Mouse (Mus musculus): ENCODE measurements around the gene Gnai2.

The Gnai2 gene

DNA sequence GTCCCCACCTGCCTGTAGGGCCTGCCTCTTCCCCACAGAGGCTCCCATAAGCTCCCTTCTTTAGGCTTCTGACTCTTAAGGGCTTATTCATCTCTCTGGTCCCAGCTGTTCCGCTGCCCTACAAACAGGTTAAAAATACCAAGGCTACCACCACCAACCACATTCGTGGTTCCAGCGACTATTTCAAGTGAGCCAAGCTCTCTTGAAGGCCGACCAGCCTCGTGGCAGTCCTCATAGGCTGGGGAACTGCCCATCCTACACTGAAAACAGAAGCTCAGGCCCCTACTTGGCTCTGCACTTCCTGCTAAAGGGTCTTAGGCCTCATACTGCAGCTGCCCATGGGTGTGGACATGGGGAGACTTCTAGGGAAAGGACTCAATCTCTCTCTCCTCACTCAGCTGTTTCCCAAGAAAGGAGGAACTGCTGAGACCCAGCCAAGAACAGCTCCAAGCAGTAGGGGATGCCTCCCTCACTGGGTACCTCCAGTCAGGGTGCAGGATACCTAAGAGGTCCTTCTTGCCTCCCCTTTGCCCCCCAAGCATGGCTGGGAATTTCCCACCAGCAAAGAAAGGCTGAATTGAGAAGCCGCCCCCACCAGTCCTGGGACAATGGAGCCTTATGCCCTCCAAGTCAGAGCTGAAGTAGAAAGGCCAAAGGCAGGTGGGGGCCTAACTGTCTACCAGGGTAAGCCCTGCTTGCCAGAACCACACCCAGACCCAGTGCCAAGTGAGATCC lies 23.5 kb downstream of the Gnai2 start:
- no peak for DNase-seq (ENCODE audit: low spot score in 2 of 2)

DNA sequence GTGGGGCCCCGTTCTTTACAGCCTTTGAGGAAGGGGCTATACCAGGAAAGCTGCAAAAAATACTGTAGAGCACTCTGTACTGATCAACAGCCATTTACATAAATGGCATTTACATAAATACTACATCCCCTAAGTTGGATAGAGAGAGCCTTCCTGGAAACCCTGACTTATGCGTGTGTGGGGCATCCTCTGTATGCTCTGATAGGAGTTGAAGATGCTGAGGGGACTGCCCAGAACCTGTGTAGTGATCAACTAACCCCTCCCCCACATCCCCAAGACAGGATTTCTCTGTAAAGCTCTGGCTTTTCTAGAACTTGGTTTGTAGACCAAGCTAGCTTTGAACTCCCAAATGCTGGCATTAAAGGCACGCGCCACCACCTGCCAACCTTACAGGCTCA lies 25.7 kb downstream of the Gnai2 start:
- DNase-seq (ENCODE audit: low spot score in 2 of 2): no peak

DNA sequence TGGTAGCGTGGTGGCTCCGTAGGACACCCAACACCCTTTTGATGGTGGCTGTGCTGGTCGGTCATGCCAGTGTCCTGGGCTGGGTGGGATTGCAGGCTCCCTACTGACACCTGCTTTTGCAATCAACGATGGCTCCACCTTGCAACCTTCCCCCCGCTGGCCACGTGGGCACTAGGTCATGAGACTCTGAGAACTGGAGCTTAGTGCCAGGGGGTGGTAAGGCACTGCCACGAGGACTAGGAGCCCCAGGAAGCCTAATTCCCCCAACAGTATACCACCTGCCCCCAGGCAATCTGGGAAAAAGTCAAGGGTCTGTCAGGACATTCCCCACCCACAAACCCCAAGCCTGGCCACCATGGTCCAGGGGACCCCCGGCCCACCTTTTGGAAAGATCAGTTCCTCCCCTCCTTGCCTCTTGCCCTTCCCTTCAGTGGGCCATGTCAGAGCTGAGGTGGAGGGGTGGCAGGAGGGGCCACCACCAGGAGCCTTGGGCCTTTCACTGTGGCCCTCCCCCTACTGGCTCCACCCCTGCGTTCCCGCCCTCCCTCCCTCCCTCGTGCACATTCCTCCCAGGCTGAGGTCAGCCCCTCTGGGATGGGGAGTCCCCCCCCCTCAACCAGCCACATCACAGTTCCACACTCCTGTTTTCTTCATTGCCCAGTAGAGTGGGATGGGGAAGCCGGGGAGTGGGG lies 26.3 kb downstream of the Gnai2 start, which contains the start of gene Sema3b:
Sema3b (minus strand) TSS at position 489 of the 692 bp plus-strand sequence.
- no peak for DNase-seq (ENCODE audit: low spot score in 2 of 2)

GRCm38 (mm10) chr9:107607653-107608245 lies 27.4 kb downstream of the Gnai2 start:
- no peak for DNase-seq (ENCODE audit: low spot score in 2 of 2)

DNA sequence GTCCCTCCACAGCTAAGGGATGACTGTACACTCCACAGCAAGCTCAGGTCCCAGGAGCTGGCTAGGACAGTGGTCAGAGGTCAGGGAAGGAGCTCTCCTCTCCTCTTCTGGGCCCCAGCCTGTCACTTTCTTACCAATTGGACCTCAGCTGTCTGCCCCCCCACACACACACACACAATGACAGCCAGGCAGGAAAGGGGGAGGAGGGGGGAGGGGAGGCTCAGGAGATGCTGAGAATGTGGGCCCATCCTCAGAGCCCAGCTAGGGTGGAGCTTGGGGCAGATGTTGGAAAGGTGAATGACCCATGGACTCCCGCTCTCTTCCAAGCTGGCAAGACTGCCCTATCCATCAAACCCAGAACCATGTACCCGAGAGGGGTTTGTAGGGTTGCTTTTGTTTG lies 28.1 kb downstream of the Gnai2 start:
- DNase-seq (ENCODE audit: low spot score in 2 of 2): no peak

- DNase-seq (ENCODE audit: low spot score in 2 of 2): no peak
Observed at GRCm38 (mm10) chr9:107606591-107606990, 28.6 kb downstream of the Gnai2 start.

DNA sequence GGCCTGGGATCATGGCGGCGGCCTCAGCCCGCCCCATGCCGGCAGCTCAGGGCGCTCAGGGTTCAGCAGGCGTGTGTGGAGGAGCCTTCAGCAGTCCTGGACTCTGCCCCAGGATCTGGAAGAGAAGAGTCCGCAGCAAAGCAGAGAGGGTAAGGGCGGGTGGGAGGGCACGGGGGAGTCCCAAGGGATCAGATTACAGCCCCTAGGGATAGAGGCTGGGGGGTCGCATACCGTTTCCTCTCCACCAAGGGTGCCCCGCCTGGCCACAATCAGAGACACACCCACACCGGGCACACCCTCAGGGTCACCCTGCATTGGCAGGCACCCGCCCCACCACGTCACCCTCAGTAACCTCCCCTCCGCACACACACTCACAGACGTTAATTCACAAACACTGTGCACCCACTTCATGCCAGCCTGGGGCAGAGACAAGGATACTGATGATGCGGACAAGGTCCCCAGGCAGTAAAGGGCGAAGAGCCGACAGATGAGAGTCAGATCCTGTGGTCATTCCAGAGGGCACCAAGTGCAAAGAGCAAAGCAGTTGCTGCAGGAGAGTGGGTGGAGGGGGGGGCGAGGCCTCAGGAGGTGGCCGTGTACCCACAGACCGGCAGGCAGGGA lies 30.0 kb downstream of the Gnai2 start:
- no peak for DNase-seq (ENCODE audit: low spot score in 2 of 2)

GRCm38 (mm10) chr9:107603251-107603650 lies 31.9 kb downstream of the Gnai2 start:
- no peak for DNase-seq (ENCODE audit: low spot score in 2 of 2)

GRCm38 (mm10) chr9:107602068-107602648 lies 33.0 kb downstream of the Gnai2 start:
- peak; percentile 78 to 91 for DNase-seq (ENCODE audit: low spot score in 2 of 2)

- DNase-seq (ENCODE audit: low spot score in 2 of 2): no peak
Observed at GRCm38 (mm10) chr9:107601275-107601674, 33.9 kb downstream of the Gnai2 start.

- no peak for DNase-seq (ENCODE audit: low spot score in 2 of 2)
Observed at GRCm38 (mm10) chr9:107600745-107601144, 34.4 kb downstream of the Gnai2 start.

DNA sequence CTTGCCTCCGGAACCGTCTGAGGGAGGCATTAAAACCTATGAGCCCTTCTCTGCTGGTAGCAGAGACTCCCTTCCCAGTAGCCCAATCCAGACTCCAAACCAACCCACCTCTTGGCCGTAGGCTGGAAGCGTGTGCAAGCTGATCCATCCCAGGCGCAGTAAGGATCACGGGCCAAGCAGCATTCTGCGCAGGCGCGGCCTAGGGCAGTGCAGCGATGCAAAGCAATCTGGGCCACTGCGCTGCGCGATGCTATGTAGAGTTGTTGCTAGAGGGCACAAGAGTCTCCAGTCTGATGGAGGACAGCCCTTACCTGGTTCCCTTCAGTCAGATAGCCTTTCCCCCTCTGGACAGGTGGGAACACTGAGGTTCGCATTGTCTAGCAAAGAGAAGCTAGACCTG lies 35.3 kb downstream of the Gnai2 start:
- no peak for DNase-seq (ENCODE audit: low spot score in 2 of 2)

DNA sequence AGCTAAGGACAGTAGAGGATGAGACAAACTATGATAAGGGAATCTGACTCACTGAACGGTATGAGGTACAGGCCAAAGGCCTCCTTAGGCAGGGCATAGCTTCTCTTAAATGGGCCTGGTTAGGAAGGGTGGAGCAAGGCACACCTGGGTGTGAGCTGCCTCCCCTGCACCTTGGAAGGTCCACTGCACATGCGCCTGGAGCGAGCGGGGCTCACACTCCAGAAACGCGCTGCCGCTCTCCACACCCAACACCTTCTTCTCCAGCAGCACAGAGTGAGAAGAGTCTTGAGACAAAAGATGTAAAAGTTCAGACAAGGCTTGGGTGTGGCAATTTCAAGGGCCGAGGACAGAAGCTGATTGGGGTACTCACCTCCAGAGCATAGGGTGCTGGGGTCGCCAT lies 35.7 kb downstream of the Gnai2 start:
- no peak for DNase-seq (ENCODE audit: low spot score in 2 of 2)

DNA sequence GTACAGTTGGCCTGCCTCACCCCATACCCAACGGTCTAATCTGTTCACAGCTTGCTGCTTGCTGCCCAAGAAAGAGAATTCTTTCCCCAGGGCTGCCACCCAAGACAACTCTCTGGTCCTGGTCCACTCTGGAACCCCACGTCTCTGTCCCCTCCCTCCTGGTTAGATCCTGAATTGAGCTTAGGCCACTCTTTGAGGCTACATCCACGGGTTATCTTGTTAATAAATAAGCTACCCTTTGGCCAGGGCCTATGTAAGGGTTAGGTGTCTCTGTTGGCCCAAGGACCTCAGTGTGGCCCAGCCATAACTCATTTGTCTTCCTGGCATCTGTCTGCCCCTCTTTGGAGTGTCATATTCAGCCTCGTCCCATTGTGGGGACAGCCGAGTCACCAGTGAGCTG lies 36.8 kb downstream of the Gnai2 start:
- DNase-seq (ENCODE audit: low spot score in 2 of 2): no peak

DNA sequence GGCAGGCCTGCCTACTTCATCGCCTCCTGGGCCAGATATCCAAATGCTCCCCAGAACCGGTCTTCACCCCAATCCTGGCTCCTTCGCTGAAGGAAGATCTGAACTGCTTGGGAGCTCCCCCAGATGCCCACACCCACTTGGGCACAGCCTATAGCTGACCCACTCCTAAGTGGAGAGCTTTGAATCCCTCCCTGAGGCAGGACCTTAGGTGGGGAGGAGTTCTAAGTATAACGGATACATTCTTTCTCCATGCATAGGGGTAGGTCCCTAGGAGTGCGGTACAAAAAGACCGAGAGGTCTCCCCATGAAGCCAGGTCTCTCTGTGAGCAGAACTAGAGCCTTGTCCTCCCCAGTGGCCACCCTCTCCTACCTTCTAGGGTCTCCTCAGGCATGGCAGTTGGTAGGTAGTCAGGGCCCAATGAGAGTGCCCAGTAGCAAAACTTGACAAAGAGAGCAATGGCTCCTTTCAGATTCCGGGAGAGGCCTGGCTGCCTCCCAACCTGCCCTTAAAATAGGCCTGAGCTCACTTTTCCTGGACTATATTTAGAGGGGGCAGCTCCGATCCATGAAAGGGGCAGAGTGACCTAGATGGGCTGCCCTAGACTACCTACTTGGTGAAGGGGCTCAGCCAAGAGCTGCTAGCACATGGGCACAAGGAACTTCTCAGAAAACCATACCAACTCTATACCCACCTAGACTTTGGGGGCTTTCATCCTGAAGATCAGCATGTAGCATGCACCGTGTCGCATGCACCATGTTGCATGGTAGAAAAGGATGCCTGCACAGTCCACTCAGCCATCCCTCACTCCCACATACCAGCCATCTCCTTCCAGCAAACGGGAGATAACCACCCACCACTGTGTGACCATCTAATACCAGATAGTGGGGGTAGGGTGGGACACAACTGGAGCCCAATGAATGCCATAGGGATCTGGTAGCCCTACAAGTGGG lies 38.3 kb downstream of the Gnai2 start:
- DNase-seq (ENCODE audit: low spot score in 2 of 2): no peak

GRCm38 (mm10) chr9:107594281-107595062 lies 40.7 kb downstream of the Gnai2 start:
- DNase-seq (ENCODE audit: low spot score in 2 of 2): no peak

DNA sequence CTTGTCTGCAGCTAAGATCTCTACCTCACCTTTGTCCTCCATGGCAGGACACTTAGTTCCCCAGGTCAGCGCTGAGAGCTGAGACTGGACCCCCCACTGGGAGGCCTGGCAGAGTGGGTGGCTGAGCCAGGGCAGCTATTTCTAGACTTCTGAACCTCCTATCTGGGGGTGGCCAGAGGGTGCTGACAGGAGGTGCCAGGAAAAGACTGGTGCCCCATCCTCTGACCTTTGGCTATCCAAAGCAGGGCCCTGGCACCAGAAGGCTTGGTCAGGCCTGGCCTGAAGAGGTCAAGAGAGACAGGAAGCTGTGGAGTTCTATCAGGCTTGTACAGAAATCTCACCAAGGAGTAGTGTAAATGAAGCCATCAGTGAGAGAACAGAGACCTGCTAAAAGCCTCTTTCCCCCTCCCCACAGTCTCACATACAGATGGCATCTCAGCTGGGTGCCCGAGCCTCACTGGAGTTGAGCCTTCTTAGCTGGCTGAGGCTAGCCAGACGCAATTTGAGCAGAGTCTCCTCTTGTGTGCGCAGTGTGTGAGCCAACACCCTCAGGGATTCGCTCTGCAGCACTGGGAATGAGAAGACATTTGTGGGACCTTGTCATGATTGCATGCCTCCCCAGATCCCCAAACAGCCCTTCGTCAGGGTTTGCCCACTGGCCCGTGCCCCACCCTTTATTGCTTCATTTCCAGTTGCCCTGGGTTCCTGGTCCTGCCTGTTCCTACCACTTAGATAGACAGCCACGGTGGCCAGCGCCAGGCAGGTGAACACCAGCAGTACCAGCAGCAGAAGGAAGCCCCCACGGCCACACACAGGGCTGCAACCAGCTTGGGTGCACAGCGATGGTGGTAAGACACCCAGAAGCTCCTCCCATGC lies 41.8 kb downstream of the Gnai2 start:
- DNase-seq (ENCODE audit: low spot score in 2 of 2): no peak

DNA sequence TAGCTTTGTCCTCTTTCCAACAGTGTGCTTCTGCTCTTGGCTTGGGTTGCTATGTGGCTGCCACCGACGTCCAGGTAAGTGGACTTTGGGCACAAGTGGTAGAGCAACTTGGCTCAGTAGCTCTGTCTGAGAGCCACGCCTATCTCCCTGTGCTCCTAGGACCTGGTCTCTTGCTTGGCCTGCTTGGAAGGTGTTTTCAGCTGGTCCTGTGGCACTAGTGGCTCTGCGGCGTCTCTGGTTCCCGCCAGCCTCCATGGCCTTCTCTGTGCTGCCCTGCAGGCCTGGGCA lies 44.5 kb downstream of the Gnai2 start:
- DNase-seq (ENCODE audit: low spot score in 2 of 2): no peak

- no peak for DNase-seq (ENCODE audit: low spot score in 2 of 2)
Observed at GRCm38 (mm10) chr9:107590058-107590772, 45.0 kb downstream of the Gnai2 start.
